Mouse (Mus musculus) neural tube, embryonic 15.5 days (tissue): ENCODE measurements at regions not wholly inside any gene's neighbourhood (a gene's known extent, or its start where the extent isn't known, plus 50 kb on each side); places are given as distances from the start of the nearest gene placed in this dataset.
A peak's percentile ranks its signal among the peaks of the same experiment; 100 is the strongest.

Source experiments
- ATAC-seq: fragments of 200-750 bp; cut with Nextera tagmentation; 2 replicates; pipeline ENCODE4 v1.8.0; 2017; ENCODE audit warnings: mild to moderate bottlenecking, moderate TSS enrichment, moderate library complexity; ENCODE audit not compliant: low FRiP score
- H3K27ac ChIP-seq: fragments of 300-500 bp; sonication (generic); replicated peaks from 2 replicates; pipeline ENCODE4 v1.5.1; 2015; ENCODE audit warnings: mild to moderate bottlenecking, inconsistent platforms
- H3K27me3 ChIP-seq: fragments of 300-500 bp; sonication (generic); replicated peaks from 2 replicates; pipeline ENCODE4 v1.6.1; 2015; ENCODE audit warnings: inconsistent platforms
- H3K36me3 ChIP-seq: fragments of 300-500 bp; sonication (generic); 2 replicates; pipeline ENCODE4 v1.6.1; 2015; ENCODE audit warnings: inconsistent platforms
- H3K4me1 ChIP-seq: fragments of 300-500 bp; sonication (generic); 2 replicates; pipeline ENCODE4 v1.6.1; 2015; ENCODE audit warnings: inconsistent platforms
- H3K4me2 ChIP-seq: fragments of 300-500 bp; sonication (generic); 2 replicates; pipeline ENCODE4 v1.6.1; 2015; ENCODE audit warnings: inconsistent platforms, mild to moderate bottlenecking, moderate library complexity
- H3K4me3 ChIP-seq: fragments of 300-500 bp; sonication (generic); replicated peaks from 2 replicates; pipeline ENCODE4 v1.5.1; 2015; ENCODE audit warnings: mild to moderate bottlenecking, inconsistent platforms
- H3K9ac ChIP-seq: fragments of 300-500 bp; sonication (generic); replicated peaks from 2 replicates; pipeline ENCODE4 v1.6.1; 2015; ENCODE audit warnings: mild to moderate bottlenecking, inconsistent platforms
- H3K9me3 ChIP-seq: fragments of 300-500 bp; sonication (generic); replicated peaks from 2 replicates; pipeline ENCODE4 v1.6.1; 2016; ENCODE audit warnings: inconsistent platforms
- WGBS: fragments of 180-500 bp; shearing (Covaris S2); methylation state at CpG from one replicate; pipeline ENCODE4 v1.1.7; 2015; ENCODE audit warnings: mixed read lengths; 5-methylcytosine and 5-hydroxymethylcytosine counted together

DNA sequence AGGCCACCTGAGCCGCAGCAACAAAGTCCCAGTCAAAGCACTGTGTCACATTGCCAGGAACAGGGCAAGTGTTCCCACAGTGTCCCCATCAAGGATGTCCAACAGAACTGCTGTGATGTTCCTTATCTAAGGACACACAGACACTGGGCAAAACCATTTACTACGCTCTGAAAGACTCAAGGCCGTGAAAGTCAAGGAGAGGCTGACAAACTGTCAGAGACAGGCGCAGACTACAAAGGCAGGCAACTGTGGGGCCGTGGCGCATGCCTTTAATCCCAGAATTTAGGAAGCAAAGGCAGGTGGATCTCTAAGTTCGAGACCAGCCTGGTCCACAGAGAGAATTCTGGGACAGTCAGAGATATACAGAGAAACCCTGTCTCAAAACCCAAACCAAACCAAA, 96.8 kb upstream of the Slc22a12 start:
- Histone ChIP-seq H3K9me3 (no peaks in the 10 kb centered on the region), H3K9ac (no peak overlapping the region), H3K4me3 (no peak overlapping the region), H3K4me1 (no peaks in the 10 kb centered on the region), H3K27me3 (0 out of 2 replicates have a peak, but pooled peaks cover 4% of the 10 kb centered on the region), H3K4me2 (no peak overlapping the region), H3K27ac (no peak overlapping the region), H3K36me3 (no peaks in the 10 kb centered on the region)
- no peak for ATAC-seq
- 81% methylated on average over 7 of the region's 7 CpGs for WGBS

DNA sequence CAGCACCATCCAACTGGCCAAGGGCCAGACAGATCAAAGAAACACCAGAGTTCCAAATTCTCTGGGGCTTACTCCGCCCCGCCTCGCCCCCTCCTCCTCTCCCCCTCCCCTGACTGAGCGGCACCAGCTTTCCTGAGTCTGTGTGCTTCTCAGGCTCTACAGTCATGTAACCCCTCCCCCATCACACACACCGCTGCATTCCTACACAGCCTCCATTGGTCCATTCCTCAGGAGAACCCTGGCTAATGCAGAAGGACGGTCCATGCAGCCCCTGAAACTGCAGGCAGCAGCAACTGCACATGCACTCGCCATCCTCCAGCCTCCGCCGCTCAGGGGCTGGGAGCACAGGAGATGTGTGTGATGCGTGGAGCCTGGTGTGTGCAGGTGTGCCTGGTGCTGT, 90.6 kb upstream of the Slc22a12 start:
- no peak overlapping the region for H3K9ac ChIP-seq
- H3K36me3 ChIP-seq: no peaks in the 10 kb centered on the region
- no peaks in the 10 kb centered on the region for H3K9me3 ChIP-seq
- peaks cover 6% of the 10 kb centered on the region; the same call in 1 of the 2 replicates for H3K4me1 ChIP-seq
- no peaks in the 10 kb centered on the region for H3K27me3 ChIP-seq
- H3K27ac ChIP-seq: no peak overlapping the region
- WGBS: 43% methylated on average over 10 of the region's 10 CpGs
- no peak overlapping the region for H3K4me3 ChIP-seq
- no peak; the same call in 1 of the 2 replicates for ATAC-seq
- peak overlapping the region; percentile 15; the same call in 1 of the 2 replicates for H3K4me2 ChIP-seq

DNA sequence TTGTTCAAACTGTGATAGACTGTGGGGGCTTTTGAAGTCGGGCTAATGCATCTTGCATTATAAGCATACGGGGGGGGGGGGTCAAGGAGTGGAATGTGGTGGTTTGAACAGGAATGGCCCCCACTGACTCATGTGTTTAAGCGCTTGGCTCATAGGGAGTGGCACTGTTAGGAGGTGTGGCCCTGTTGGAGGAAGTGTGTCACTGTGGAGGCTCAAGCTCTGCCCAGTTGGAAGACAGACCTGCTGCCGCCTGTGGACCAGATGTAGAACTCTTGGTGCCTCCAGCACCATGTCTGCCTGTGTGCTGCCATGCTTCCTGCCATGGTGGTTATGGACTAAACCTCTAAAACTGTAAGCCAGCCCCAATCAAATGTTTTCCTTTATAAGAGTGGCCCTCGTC, 89.0 kb upstream of the Slc22a12 start:
- Histone ChIP-seq H3K4me1 (peaks cover 6% of the 10 kb centered on the region; the same call in 1 of the 2 replicates), H3K9me3 (no peaks in the 10 kb centered on the region), H3K4me3 (no peak overlapping the region), H3K4me2 (no peak overlapping the region), H3K36me3 (no peaks in the 10 kb centered on the region), H3K27me3 (no peaks in the 10 kb centered on the region), H3K9ac (no peak overlapping the region), H3K27ac (no peak overlapping the region)
- WGBS: 93% methylated on average over 5 of the region's 5 CpGs
- no peak for ATAC-seq

DNA sequence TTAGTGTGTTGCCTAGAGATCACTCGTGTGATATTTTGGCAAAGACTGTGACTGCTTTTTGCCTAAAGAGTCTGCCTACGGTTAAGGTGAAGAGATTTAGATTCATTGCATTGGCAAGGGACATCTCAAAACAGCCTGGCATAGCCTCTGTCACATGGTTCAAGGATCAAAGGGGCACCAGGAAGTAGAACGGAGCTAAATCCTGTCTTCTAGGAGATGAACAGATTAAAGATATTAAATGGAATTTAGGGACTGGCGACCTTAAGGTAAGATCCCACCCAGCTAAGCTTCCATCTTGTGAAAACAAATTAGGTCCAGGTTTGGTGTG, 87.7 kb upstream of the Slc22a12 start:
- WGBS: 88% methylated on average over 4 of the region's 4 CpGs
- Histone ChIP-seq H3K4me2 (no peak overlapping the region), H3K4me1 (peaks cover 6% of the 10 kb centered on the region; the same call in 1 of the 2 replicates), H3K27me3 (no peaks in the 10 kb centered on the region), H3K9me3 (no peaks in the 10 kb centered on the region), H3K27ac (no peak overlapping the region), H3K9ac (no peak overlapping the region), H3K4me3 (no peak overlapping the region), H3K36me3 (no peaks in the 10 kb centered on the region)
- no peak for ATAC-seq

DNA sequence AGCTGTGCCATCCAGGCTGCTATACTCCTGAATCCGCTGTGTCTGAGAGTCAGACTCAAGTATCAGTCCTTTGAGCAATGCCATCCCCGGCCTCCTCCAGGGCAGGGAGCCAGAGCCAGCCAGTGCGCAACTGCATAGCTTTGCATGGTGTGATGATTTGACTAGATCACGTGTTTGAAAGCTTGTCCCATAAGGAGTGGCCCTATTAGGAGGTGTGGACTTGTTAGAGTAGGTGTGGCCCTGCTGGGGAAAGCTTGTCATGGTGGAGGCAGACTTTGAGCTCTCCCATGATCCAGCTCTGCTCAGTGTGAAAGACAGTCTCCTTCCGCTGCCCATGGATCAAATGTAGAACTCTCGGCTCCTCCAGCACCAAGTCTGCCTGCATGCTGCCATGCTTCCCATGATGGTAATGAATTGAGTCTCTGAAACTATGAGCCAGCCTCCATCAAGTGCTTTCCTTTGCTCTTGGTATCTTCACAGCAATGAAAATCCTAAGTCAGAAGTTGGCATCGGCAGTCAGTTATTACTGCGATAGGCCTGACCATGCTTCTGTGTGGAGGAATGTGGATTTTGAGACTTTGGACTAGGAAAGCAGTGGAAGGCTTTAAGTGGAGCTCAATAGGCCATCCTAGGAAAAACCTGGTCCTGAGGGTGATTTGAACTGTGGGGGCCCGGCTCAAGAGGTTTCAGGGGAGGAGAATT, 87.2 kb upstream of the Slc22a12 start:
- no peak for ATAC-seq
- no peak overlapping the region for H3K27ac ChIP-seq
- no peak overlapping the region for H3K4me3 ChIP-seq
- no peaks in the 10 kb centered on the region for H3K36me3 ChIP-seq
- no peak overlapping the region for H3K9ac ChIP-seq
- no peaks in the 10 kb centered on the region for H3K27me3 ChIP-seq
- 91% methylated on average over 9 of the region's 9 CpGs for WGBS
- H3K4me1 ChIP-seq: peaks cover 6% of the 10 kb centered on the region; the same call in 1 of the 2 replicates
- H3K4me2 ChIP-seq: no peak overlapping the region
- no peaks in the 10 kb centered on the region for H3K9me3 ChIP-seq

DNA sequence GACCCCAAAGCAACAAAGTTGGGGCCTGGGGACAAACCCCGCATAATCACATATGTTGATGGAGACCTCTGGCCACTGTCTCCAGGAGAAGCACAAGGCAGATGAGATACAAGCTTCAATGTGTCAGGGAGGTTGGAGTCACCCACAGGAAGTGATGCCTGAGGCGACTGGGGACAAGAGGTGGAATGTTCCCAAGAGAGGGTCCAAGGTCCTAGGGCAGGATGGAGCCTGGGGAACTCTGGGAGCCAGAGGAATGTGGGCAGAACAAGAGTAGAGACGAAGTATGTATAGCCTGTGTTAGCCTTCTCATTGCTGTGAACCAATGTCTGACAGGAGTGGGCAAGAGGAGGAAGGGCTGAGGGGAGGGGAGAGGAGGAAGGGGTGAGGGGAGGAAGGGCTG, 82.7 kb upstream of the Slc22a12 start:
- no peak overlapping the region for H3K4me3 ChIP-seq
- no peak overlapping the region for H3K27ac ChIP-seq
- H3K4me2 ChIP-seq: no peak overlapping the region
- no peak for ATAC-seq
- 82% methylated on average over 3 of the region's 3 CpGs for WGBS
- no peaks in the 10 kb centered on the region for H3K9me3 ChIP-seq
- no peaks in the 10 kb centered on the region for H3K36me3 ChIP-seq
- H3K4me1 ChIP-seq: no peaks in the 10 kb centered on the region
- no peak overlapping the region for H3K9ac ChIP-seq
- H3K27me3 ChIP-seq: no peaks in the 10 kb centered on the region

DNA sequence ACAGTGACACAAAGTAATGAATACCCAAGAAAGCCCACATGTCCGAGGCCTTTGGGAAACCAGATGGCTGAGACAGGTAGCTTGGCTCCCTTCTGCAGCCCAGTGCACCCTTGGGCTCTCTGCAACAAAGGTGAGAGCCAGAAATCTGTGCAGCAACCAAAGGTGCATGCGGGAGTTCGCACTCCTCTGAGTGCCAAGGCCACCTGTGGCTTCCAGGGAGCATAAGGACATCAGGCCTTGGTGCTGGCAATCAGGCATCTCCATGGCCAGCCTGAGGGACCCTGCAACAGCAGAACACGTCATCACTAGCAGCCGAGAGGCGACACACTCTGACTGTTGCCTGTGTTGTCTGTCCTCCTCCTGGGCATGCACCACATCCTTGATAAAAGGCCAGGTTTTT, 78.2 kb upstream of the Slc22a12 start:
- no peak for ATAC-seq
- Histone ChIP-seq H3K36me3 (no peaks in the 10 kb centered on the region), H3K27ac (no peak overlapping the region), H3K9ac (no peak overlapping the region), H3K4me3 (no peak overlapping the region), H3K4me1 (no peaks in the 10 kb centered on the region), H3K9me3 (no peaks in the 10 kb centered on the region), H3K27me3 (no peaks in the 10 kb centered on the region), H3K4me2 (no peak overlapping the region)
- WGBS: 89% methylated on average over 6 of the region's 6 CpGs

DNA sequence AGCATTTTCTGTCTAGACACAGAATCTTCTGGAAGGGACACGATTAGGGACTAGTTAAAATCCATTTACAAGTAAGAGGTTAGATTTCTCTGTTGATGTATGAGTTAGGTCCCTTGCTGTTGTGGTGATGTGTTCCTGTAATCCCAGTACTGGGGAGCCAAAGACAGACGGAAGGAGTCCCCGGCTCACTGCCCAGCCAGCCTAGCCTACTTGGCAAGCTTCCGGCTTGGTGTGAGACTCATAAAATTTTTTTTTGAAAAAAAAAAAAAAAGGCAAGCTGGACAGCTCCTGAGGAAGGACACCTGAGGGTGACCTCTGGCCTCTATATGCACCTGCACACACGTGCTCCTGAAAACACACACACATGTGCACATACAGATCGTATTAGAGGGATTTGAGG, 76.7 kb upstream of the Slc22a12 start:
- ATAC-seq: no peak
- WGBS: 91% methylated on average over 6 of the region's 6 CpGs

DNA sequence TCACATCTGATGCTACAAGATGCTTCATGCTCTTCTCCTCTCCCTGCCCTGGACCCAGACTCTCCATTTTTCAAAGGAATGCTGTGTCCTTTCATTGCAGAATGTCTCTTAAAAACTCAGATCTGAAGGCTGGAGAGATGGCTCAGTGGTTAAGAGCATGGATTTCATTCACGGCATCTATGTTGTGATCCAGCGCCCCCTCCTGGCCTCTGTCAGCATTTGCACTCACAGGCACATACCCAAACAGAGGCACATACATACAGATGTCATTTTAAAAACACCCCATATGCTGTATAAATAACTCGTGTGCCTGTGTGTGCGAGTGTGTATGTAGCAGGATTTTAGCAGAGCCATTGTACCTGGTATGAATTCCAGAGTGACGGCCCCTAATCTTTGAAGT, 73.8 kb upstream of the Slc22a12 start:
- WGBS: 87% methylated on average over 5 of the region's 5 CpGs
- no peak for ATAC-seq

More for the DNA sequence above, 76.7 kb upstream of the Slc22a12 start:
- no peaks in the 10 kb centered on the region for H3K4me1 ChIP-seq
- no peaks in the 10 kb centered on the region for H3K36me3 ChIP-seq
- no peaks in the 10 kb centered on the region for H3K9me3 ChIP-seq
- H3K4me3 ChIP-seq: no peak overlapping the region
- H3K4me2 ChIP-seq: no peak overlapping the region
- H3K27me3 ChIP-seq: no peaks in the 10 kb centered on the region
- H3K27ac ChIP-seq: no peak overlapping the region
- H3K9ac ChIP-seq: no peak overlapping the region

DNA sequence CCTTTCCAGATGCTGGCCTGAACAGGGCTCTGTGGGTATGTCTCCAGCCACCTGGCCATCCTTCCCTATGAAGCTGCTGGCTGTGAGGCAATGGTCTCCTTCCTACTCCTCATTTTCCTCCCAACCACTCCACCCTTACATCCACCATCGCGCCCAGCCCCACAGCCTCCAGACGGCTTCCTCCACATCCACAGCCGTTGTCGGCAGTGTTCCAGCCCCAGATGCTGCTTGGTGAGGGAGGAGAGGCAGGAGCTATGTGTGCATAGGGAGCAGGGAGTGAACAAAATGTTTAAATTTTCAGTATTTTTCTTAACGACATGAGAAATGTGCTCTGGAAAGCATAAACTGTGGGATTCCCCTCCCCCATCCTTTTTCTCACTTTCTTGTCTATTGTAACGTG, 69.6 kb upstream of the Slc22a12 start:
- no peak overlapping the region for H3K27ac ChIP-seq
- ATAC-seq: no peak
- no peak overlapping the region for H3K4me2 ChIP-seq
- no peaks in the 10 kb centered on the region for H3K36me3 ChIP-seq
- H3K9ac ChIP-seq: no peak overlapping the region
- no peaks in the 10 kb centered on the region for H3K9me3 ChIP-seq
- H3K4me3 ChIP-seq: no peak overlapping the region
- 75% methylated on average over 7 of the region's 7 CpGs for WGBS
- no peaks in the 10 kb centered on the region for H3K27me3 ChIP-seq
- H3K4me1 ChIP-seq: peaks cover 14% of the 10 kb centered on the region

More for the DNA sequence above, 73.8 kb upstream of the Slc22a12 start:
- Histone ChIP-seq H3K4me3 (no peak overlapping the region), H3K9me3 (no peaks in the 10 kb centered on the region), H3K4me1 (peaks cover 4% of the 10 kb centered on the region; the same call in 1 of the 2 replicates), H3K9ac (no peak overlapping the region), H3K4me2 (no peak overlapping the region), H3K27ac (no peak overlapping the region), H3K27me3 (no peaks in the 10 kb centered on the region), H3K36me3 (no peaks in the 10 kb centered on the region)

DNA sequence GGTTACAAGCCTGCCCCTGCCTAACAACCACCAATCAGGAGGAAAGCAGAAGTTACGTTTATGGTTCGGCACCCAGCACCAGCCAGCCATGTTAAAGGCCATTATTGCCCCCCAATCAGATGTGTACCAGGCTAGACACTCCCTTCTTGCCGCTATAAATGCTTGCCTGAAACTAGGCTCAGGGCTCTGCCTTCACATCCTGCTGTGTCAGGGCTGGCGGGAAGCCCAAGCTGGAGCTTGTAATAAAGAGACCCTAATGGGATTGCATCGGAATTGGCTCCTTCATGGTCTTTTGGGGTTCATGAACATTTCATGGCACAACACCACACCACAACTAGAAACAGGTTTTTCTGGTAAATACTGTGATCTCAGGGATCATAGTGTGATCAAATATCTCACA, 69.1 kb upstream of the Slc22a12 start:
- no peak overlapping the region for H3K4me2 ChIP-seq
- H3K9ac ChIP-seq: no peak overlapping the region
- no peaks in the 10 kb centered on the region for H3K27me3 ChIP-seq
- H3K9me3 ChIP-seq: no peaks in the 10 kb centered on the region
- peaks cover 14% of the 10 kb centered on the region for H3K4me1 ChIP-seq
- WGBS: 29% methylated on average over 5 of the region's 5 CpGs
- no peak overlapping the region for H3K4me3 ChIP-seq
- ATAC-seq: no peak
- H3K27ac ChIP-seq: no peak overlapping the region
- no peaks in the 10 kb centered on the region for H3K36me3 ChIP-seq

DNA sequence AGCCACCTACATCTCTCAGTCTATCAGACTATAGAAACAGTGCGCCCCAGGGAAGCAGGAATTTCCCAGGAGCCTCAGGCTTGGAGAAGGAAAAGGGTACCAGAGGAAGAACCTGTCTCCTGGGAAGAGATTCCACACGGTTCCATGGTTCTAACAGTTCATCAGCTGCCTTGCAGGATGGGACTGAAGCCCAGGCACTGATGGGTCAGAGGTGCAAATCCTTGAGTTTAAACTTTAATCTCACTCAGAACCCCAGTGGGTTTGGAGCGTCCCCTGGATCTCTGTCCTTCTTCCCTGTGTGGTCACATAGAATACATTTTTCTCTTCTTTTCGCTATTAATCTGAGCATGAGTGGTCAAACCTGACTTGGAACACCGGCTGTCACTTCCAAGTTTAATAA, 67.9 kb upstream of the Slc22a12 start:
- no peak for ATAC-seq

More for the DNA sequence above, 67.9 kb upstream of the Slc22a12 start:
- Histone ChIP-seq H3K36me3 (no peaks in the 10 kb centered on the region), H3K4me1 (peaks cover 14% of the 10 kb centered on the region), H3K27ac (no peak overlapping the region), H3K9me3 (no peaks in the 10 kb centered on the region), H3K4me2 (no peak overlapping the region), H3K9ac (no peak overlapping the region), H3K4me3 (no peak overlapping the region), H3K27me3 (no peaks in the 10 kb centered on the region)
- 81% methylated on average over 5 of the region's 5 CpGs for WGBS
